Mouse (Mus musculus) thymus, postnatal 36 days (tissue): ENCODE measurements at regions not wholly inside any gene's neighbourhood (a gene's known extent, or its start where the extent isn't known, plus 50 kb on each side); places are given as distances from the start of the nearest gene placed in this dataset.

Source experiments
- DNase-seq, 2 experiments: peaks; one replicate each; pipeline ENCODE4 v3.0.0; 2022; ENCODE audit warnings: mixed read lengths in 2 of 2

DNA sequence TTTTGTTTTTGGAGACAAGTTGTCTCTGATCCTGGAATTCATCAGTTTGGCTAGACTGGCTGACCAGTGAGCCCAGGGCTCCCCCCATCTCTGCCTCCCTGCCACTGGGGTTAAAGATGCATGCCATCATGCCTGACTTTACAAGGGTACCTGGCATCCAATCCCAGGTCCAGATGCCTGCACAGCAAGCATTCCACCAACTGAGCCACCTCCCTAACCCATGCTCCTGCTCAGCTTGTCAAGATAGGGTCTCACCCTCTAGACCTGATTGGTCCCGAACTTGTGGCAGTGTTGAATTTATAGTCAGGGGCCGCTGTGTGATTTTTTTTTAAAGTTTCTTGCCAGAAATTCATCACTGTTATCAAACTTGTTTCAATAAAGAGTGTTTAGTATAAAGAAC lies 111.4 kb upstream of the Mkln1 start:
- DNase-seq, result no peak

DNA sequence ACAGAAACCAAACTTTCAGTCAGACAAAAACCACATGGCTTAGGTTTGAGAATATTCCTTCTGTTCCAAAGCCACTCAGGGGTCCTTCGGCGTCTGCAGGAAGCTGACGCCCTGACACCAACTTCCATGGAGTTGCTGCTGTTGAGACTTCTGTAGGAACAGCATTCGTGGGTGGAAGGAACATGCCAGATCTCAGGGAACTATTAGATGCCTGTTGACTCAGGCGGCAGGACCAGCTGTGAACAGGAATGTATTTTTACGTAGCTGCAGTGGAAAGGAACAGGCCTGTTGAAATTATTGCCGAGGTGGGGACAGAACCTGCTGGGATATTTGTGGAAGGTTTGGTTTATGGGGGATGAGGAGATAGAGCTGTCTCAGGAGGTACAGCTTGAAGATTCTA lies 110.8 kb upstream of the Mkln1 start:
- DNase-seq, result no peak

DNA sequence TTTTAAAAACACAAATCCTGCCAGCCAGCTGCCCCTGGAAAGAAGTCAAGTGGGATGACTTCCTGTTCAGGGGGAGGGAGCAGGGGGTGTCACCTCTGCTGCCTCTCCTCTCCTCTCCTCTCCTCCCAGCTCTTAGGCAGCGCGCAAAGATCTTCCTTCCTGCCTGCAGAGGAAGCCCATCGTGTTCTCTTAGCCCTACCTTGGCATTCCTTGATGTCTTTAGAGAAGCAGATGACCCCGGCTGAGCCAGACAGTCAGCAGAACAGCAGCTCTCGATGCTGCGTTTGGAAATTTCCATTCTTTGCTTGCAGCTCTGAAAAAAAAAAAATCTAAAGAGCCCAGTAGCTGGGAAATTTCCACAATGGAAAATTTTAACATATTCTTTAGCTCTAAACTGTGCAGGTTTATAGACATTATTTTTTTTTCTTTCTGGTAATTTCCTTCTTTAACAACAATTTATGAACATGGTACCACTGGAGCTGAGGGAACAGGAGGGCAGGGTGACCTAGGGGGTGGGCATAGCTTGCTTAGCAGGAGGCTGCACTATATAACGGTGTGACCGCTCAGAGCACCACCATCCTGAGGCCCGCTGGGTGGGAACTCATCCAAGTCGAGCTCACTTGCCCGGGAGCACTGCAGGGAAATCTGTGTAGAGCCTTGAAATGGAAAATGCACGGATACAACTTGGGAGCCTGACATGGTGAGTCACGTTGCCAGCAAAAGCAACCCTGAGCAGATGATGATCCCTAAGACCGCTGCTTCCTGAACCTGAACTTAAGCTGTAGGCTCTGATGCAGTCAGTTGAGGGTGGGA lies 109.9 kb upstream of the Mkln1 start:
- DNase-seq, result no peak

DNA sequence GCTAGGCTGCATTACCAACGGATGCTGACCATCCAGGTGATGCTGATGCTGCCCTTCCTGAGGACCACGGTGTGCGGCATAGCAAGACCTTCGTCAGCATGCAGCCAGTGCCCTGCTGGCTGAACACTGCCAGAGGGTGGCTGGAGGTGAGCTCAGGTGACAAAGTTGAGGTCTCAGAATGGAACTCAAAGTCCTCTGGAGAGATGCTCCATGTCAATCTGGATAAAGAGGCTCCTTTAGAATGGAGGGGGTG lies 109.4 kb upstream of the Mkln1 start:
- no peak for DNase-seq

DNA sequence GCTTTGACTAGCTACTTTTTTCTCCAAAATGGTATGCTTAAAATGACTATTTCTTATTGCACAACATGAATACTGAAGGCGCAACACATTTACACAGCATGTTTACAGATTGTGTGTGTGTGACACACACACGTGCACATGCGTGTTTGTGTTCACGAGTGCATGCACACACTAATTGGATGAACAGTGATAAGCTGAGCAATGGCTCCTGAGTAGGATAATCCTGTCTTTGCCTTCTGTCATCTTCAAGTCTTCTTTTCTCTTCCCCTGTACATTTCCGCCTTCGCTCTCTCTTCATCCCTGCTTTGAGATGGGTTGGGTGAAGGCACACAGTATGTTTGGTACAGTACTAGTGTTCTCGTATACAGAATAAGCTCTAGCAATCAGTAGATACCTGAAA lies 106.5 kb upstream of the Mkln1 start:
- DNase-seq, result no peak

DNA sequence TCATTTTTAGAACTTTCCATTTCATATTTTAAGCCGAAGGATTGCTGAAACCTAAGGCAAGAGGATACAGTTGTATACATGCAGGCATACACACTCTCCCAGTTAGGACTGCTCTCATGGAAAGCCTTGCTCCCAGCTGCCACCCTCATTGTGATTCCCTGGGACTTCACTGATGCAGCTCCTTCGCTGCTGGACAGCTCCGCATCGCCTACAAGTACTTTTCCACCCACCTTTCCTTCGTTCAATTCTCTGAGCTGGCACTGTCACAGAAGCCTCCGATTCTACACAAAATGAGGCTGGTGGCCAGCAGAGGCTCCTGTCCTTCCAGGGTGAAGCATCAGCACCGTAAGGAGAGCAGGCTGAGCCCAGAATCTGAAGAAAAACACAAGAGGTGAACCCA lies 105.5 kb upstream of the Mkln1 start:
- DNase-seq, result no peak

DNA sequence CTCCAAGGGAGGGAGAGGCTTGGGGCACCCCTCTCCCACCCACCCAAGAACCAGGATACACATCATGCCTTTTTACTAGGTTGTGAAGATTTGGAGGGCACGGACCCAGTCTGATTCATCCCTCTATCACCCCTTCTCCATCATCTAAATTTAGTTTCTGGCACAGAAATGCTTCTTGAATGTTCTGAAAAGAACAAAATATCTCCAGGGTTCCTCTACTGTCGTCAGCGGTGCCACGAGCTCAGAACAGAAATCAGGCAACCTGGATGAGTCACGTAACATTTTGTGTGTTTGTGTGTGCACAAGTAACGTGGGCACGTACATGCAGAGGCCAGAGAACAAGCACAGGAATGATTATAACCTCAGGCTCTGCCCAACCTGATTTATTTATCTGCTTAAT lies 99.1 kb upstream of the Mkln1 start:
- no peak for DNase-seq

DNA sequence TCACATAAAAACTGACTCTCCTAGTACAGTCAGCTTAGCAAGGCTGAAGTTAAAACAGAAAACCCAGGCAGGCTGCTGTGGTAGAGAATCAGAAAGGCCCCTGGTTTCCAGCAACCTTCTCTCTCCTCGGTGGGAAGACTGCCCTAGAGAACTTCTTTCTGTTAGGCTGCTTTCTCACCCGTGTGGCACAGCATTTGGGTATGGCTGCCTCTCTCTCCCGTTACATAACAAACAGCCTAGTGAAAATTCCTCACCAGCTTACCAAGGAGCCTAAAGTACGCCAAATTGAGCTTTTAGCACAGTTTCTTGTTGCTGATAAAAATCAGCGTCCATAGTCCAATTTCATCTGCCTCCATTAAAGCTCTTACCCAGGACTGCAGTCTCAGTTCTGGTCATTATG lies 92.8 kb upstream of the Mkln1 start:
- no peak for DNase-seq

DNA sequence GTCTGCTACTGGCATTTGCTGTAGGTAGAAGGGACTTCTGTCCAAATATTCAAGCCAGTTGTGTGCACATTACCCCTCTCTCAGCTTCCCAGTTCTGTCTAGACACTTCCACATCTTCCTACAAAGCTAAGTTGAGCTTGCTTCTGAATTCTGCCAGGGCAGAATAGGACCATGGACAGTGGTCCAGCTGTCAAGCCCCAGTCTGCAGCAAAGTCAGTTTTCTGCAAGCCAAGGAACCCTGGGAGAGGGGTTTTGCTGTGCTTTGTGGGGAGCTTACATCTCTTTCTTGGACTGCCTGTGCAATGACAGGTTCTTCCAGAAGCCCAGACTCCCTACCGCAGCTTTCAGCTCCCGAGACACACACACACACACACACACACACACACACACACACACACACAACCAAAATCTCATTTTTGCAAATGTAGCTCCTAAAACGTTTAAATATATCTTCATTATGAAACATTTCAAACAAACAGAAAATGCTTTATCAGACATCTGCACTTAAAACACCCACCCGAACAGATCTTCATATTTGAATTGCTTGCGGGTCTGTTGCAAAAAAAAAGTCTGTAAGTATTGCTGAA lies 91.4 kb upstream of the Mkln1 start:
- no peak for DNase-seq

DNA sequence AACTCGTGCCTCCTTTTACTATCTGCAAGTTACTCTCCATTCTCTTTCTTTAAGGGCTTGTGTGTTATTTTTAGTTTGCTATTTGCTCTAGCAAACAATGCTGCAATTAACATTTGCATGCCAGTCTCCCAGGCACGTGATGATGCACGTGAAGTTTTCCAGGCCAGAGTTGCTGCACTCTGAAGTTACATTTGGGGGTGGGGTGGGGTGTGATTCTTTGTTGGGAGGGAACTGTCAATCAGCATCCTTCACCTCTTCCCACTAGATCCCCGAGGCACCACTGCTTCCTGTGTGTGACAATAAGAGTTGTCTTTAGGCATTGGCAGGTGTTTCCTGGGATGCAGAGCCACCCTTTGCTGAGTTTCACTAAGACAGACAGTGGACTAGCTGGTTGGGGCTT lies 90.6 kb upstream of the Mkln1 start:
- DNase-seq, result no peak

DNA sequence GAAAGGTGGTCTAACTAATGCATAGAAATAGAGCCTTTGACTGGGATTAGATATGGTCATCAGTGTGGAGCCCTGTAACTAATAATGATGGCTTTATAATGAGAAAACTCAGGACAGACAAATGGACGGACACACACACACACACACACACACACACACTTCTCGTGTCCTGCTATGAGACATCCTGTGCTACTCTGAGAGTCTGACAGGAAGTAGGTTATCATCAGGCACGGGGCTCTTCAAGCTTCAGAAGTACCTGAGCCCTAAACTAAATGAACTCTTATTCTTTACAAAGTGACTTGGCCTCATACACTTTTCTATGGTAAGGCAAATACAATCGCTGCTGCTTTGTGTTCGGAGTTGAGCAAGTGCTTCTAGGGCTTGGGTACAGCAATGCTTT lies 87.9 kb upstream of the Mkln1 start:
- DNase-seq, result no peak

DNA sequence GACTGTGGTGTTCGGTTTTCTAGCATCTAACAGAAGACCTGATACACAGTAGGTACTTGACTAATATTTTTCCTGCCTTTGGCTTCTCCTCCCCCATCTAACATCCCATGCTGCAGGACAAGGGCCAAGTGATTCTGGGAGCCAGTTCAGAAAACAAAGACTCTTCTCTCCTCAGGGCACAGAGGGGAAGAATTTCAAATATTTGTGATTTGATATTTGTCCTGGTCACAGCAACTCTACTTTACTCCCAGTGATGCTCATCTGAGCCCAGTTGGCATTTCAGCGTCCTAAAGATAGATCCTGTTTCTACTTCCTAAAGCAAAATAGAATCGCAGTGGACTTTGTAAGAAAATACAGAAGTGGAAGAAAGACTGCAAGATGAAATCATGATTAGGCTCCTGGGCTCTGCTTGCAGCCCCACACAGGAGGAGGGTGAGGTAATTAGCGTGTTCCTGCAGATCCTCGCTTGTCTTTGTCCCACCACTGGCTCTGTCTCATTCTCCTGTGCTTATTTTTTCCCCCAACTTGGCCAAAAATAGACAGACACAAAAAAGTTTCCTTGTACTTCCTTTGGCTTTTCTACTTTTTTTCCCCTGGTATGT lies 84.6 kb upstream of the Mkln1 start:
- DNase-seq, result no peak

DNA sequence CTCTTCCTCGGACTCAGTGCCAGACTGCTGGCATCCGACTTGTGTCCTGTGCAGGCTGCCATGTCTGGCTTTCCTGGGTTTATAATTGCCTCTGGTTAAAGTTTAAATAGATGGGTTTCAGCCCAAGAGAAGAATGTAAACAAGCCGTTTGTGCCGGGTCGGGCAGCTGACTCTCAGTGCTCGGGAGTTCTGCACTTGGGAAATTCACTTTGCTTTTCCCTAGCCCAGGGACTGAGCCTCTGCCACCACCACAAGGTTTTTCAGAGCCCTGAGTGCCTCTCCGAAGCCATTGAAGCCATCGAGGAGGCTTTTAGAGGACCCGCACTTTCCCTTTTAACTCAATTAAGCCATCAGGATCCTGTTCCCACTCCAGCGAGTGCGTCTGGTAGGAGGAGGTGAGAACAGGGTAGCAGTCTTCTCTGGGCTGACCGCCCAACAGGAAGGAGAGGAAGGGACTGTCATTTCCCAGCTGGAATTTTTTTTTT lies 80.8 kb upstream of the Mkln1 start:
- DNase-seq, result no peak

DNA sequence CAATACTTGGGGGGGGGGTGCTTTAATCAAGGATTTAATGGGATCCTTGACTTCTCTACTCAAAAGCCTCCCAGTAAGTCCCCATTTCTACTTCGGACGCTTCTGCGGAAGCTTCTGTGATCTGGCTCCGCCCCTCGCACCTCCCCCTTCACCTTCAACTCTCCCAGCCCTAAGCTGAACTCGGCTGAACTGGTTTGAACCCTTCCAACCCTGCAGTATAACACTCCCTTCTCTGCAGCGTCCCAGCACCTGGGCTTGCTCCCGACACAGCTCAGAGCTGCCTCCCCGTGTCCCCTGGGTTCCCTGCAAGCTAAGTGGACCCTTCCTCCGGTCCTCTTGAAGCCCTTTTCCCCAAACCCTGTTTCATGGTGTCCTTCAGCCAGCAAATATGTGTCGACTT lies 80.0 kb upstream of the Mkln1 start:
- DNase-seq, result peak; percentile 70 to 76

DNA sequence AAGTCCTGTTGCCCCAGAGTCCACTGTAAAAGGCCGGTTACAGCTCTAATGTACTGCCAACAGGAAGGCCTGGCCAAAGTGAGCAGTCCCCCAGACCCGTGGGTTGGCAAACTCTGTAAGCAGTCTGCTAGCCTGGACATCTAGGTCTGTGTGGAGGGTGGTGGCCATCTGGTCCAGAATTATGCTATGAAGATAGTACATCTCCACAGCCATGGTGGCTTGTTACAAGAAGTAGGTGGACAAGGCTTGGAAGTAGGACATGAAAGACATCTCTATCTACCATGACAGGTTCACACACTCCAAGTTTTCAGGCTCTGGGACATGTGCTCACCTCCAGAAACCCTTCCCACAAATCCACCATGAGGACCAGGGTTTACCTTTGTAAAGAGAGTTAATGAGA lies 79.1 kb upstream of the Mkln1 start:
- no peak for DNase-seq

DNA sequence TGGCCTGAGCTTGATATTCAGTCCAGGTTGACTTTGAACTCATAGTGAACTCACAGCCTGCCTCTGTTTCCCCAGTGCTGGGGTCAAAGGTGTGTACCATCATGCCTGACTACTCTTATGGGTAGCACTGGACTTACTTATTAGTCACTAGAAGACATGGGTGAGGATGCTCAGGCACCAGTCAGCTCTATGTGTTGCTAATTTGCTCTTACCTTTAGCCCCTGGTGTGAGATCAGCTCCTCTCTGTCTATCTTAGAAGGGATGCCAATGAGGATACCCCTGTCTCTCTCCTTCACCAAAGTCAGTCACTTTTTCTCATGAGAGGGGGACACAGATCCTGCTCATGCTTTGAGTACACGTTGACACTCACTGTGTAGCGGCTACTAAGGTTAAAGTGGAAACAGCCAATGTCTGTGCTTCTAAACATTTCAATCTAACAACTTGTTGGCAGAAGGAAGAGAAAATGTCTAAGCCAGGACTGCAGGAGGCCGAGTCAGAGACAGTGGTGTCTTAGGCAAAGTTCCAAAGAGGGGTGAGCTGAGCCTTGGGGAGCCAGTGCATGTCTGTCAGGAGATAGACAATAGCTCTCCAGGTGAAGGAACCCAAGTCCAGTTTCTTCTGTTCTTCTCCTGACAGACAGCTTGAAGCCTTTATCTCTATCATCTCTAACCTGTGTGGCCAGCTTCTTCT lies 78.2 kb upstream of the Mkln1 start:
- DNase-seq, result no peak

DNA sequence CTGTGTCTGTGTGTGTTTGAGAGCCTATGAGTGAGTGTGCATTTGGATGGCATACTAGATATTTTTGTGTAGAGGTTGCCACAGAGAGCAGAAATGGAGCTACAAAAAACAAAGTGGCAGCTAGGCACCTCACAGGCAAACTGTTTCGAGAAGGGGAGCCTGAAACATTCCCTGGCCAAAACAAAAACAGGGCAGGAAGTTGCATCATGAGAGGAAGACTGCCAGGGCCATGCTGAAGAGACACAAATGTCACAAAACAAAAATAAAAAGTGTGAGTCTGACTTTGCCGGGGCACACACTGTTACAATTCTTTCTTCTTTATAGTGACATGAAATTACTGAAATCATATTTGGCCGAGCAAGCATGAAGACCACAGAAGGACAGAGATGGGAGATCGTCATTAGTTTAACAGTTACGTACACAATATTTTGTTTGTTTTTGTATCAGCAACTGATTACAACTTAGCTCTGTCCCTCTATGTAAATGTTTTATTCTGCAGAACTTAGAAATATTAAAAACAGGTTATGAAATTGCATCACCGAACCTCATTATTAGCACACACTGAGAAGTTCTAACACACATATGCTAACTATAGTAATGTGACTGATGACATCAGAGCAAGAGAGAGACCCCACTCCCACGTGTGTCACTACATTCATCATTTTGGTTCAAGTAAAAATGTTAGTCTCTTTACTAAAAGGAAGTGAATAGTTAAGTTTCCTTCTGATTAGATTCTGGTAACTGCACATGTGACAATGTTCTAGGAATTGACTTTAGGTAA lies 77.3 kb upstream of the Mkln1 start:
- DNase-seq, result no peak

DNA sequence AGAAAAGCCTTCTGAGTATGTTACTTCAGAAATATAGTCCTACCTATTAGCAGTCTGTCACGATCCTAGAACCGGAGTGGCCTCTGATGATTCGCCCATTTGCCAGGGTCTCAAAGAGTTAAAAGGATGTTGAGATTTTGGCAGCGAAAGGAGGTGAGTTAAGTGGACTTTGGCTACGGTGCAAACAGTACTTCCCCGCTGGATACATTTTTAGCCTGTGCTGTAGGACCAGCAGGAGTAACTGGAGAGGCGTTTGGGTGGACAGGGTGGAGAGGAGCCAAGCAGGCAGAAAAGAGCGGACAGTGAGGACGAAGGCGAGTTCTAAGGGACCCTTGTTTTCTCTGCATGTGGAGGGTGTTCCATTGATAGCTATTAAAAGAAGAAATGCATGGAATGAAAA lies 76.6 kb upstream of the Mkln1 start:
- DNase-seq, result no peak

DNA sequence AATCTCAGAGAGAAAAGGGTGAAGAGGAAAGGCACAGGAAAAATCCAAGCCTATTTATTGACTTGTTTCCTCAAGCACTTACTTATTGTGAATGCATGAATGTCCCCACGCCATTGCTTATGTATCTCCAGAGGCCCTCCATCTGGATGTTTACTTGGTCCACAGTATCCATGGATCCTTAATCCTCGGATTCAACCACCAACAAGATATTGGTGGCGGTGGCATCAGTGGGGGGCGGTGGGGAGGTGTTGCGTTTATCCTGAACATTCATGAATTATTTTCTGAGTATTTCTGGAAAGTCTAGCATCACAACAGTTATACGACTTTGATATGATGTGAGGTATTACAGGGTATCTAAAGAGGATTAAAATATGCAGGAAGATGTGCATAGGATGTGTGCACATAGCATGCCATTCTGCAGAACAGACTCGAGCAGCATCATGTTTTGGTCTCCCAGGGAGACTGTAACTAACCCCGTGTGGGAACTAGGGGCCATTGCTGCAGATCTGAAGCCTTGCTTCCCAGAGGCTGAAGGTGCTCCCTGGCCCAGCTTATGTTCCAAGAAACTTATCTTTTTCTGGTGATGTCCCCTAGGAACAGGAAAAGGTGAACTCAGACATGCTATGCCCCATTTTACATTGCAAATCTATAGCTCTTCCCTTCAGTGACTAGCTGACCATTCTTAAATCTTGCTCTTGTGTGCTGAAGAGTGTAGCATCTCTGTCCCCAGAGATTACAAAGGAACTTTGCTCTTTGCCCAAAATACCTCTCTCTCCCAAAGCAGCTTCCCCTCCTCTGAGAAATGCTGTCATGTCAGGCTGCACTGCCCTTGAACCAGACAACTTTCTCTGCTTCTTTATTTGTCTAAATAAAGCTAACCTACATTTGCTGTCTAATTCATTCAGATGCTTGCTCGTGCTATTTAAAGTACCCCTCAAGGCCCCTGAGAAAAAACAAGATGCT lies 75.0 kb upstream of the Mkln1 start:
- DNase-seq, result no peak

DNA sequence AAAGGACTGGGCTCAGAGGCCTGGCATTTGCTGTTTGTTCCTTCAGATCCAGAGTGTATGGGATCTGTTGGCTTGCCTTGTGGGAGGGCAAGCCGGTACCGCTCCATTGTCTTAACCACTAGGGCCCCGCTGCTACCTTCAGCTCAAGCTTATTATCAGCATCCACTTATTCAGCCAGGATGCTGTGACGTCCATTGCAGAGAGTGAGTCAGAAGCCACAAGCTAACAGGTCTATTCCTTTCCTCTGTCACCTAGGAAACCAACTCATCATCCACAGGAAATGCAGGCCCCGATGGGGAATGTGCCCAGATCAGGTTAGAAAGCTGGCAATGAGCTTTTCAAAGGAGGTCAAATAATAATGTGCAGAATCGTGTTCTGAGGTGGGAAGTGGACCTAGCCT lies 73.8 kb upstream of the Mkln1 start:
- DNase-seq, result no peak

DNA sequence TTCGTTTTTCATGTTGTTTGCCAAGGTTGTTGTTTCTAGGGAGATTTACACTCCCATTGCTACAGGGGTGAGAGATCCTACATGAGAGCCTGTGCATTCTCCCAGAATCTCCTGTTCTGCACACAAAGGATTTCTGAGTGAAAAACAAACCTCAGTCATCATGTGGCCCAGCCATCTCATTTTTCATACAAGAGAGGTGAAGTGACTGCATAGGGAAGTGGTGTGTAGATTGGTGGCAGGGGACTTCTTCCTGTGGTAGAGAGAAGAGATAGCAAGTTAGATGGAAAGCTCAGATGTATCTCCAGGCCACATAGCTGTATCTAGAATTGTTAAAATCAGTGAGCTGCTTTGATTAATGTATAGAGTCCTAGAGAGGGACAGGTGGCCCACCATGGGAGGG lies 72.9 kb upstream of the Mkln1 start:
- no peak for DNase-seq

DNA sequence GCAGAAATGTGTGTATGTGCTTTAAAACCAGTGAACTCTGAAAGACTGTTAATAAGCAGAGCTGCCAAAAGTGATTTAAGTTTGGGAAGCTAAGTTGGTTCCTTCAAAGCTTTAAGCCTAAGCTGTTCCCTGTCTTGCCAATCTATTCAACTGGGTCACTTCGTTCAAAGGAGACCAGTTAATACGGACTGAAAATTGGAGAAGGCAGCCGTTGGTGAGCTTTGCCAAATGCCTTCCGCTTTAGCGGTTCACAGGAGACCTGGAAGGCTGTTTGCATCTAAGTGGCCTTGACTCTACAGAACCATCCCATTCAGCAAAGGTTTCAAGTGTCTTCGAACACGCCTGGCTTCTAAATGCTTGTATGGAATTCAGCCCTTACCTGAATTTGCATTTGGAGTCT lies 68.2 kb upstream of the Mkln1 start:
- DNase-seq, result no peak
